Mouse (Mus musculus): ENCODE data around the gene Cyp4x1.
"Not testable (repeated sequence)": the region's sequence is repeated elsewhere in the genome, so short reads cannot be mapped to it uniquely, and the experiment has no call there.

The Cyp4x1 gene

DNA sequence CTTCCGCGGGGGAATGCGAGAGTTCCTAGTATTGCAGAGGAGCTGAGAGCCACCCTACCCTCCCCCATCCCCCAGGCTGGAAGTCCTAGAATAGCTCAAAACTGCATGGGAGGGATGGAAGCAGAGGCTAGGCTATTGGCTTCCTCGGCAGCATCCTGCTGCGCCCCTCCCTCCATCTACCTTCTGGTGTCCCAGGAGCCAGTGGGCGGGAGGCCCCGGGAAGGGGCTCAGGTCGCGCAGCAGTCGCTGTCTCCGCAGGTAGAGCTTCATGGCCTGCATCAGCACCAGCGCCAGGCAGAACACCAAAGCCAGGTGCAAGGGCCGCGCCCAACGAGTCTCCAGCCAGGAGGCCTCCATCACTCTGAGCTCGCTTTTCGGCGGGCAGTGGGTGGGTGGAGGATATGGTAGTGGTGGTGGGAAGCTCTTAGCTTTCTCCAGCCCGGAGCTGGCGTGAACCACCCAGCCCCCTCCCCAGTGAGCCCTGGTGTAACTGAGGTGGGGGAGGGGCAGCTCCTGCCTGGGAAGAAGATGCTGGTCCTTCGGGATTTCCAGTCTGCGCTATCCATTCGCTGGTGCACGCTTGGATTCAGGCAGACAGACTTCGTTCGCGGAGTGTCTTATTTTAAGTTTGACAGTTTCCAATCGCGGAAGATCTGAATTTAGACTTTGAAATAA lies at the start of gene Cyp4x1:
Cyp4x1 (minus strand) TSS at position 661 of the 675 bp plus-strand sequence.
- no peak for DNase-seq

DNA sequence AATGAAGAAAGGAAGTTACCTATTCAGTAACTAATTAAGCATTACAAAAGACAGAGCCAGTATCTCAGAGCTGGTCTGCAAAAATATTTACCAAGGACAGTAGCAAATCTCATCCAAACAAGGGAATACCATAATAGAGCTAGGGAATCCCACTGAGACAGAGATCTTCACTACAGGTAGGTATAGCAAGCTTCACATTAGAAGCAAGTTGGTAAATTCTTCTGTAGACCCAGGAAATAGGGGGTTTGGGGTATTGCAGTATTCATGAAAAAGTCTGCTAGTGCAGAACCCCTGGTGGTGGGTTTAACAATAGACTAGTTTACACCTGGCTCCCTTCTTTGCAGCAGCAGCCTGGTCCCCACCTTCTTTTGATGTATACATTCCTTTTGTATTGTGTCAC lies 42.1 kb upstream of the Cyp4x1 start:
- DNase-seq, result not testable (repeated sequence)

DNA sequence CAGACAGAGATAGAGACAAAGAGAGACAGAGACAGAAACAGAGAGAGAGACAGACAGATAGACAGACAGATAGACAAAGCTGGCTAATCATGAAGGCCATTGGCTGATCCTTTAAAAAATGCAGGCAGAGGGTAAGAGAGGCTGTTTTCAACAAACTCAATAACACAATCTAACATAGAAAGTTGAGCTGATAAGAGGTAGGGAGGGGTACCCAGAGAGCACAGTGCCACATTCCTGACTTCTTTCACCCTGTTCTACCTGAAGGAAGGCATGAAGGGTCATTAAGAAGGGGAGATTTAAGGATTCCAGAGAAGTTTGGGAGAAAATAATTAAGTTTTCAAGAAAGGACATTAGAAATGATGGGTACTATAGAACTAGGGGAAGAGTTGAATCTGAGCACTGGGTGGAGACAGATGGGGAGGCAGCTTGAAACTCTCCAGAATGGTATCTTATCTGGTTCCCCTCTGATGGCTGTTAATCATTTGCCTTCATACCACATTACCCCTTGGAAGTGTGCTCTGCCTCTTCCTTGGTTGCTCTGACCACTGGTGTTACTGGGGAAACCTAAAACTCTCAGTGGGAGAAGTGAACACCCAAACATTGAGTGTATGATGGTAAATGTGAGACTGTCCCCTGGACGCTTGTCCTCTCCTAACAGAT lies 40.7 kb upstream of the Cyp4x1 start:
- DNase-seq, result no peak

DNA sequence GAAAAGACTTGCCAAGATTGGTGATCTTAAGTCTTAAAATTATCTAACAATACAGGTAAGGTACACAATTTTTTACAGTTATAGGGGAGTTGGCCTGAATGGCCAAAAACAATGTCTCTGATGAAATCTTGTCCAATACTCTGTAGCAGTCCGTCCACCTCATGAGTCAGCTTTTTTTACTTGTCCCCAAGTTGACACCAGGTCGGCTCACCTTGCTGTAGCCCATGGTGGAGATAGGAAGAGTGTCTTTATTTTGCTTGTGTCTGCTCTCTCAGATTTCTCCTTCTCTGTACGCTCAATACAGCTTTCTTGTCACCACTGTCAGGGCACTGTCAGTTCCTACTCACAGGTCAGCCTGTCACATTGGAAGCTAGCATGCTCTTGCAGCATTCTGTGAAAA lies 24.9 kb upstream of the Cyp4x1 start:
- not testable (repeated sequence) for DNase-seq

DNA sequence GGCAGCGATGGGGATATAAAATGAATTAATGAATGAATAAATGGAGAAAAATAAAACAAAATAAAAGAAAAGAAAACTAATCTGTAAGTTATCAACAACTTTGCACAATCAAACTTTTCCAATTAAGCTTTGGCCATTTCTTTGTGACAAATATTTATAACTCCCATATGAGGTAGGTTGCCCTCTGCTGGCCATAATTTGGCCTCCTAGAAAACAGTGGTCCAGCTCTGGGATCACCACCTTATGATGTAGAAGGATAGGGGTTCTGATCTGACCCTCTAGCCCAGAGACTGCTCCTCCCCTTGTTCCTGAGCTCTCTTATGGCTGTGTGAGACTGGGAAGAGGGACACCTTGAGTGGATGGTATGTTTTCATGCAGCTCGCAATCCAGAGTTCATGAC lies 20.6 kb upstream of the Cyp4x1 start:
- no peak for DNase-seq

DNA sequence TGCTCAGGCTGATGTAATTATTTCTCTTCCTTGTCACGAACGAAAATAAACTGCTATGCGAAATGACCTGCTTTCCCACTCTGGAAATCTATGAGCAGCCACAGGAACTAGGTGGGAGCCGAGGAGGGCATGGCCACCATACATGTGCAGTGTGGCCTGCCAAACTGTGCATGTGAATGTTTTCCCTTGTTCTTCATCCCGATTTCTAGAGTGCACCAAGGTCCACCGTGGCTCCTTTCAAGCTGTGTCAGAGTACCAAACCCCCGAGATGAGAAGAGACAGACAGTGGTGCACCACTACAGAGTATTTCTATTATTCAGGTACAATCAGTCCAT lies 182 bp upstream of the Cyp4x1 start:
- no peak for DNase-seq

DNA sequence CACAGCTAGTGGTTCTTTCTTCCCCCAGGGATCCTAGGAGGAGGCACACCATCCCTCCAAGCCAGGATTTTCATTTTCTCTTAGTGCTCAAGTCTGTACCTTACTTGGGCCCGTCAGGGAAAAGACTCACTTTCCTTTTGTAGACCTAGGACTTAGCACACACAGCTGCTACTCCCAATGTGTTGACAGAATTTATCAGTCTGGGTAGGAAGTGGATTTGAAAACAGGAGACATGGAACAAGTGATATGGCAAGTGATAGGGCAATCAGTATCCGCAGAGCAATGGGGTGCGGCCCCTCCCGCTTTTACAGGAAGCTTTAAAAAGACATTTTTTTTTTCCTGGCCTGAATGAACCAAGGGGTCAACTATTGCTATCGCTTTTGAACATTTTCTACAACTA lies 996 bp downstream of the Cyp4x1 start:
- no peak for DNase-seq

DNA sequence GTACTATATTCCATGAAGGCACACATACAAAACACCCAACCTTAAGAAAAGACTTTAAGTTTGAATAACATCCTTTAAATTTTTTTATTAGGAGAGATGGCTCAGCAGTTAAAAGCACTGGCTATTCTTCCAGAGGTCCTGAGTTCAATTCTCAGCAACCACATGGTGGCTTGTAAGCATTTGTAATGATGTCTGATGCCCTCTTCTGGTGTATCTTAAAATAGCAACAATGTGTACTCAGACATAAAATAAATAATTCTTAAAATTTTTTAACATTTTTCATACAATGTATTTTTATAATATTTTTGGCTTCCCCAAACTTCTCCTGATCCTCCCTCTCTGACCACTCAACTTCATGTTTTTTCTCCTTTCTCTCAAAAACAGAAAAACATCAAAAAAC lies 9.4 kb downstream of the Cyp4x1 start:
- DNase-seq, result no peak

DNA sequence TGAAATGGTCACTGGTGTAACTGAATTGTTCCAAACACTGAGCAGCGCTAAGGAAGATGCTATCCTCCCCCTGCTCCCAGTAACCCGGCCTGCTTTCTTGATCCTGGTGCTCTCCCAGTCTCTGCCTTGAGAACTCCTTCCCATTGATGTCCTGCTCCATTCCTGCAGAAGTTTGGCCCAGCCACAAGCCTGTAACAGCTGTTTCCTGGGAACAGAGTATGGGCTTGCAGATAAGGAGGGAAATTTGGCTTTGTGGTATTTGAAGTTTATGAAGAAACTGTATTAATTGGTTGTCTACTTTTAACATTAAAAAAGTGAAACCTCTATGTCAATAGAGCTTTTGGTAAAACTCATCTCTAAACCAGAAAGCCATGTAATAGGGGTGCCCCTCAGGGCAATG lies 10.6 kb downstream of the Cyp4x1 start:
- DNase-seq, result no peak

DNA sequence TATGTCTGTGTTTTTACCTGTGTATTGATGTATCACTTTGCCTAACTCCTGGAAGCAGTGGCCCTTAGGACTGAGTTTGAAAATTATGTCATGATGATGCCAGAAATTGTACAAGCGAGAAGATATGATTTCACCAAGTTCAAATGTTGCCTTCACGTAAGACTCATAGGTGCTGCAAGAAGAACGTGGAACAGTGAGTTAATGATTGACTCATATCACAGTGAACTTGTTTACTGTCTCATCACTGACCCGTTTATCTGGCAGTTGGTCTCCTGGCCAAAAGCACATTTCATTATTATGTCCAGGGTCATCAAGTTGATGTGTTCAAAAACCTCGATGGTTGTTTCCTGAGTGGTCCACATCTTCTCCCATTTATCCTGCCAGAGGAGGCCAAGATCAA lies 12.5 kb downstream of the Cyp4x1 start:
- no peak for DNase-seq

DNA sequence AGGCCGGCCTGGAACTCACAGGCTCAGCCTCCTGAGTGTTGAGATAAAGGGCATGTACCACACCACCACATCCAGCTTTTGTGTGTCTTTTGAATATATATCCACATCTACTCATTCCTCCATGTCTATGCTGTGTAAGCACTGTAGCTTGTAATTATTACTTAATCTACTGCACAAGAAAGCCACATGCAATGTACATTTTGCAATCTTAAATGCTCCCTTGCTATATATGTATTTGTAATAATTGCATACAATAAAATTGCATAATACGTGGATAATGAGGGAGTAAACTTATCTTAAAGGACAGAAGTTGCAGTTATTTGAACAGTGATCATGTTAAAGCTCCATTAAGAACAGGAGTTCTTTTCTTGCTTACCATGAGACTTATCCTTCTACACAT lies 12.9 kb downstream of the Cyp4x1 start:
- no peak for DNase-seq

DNA sequence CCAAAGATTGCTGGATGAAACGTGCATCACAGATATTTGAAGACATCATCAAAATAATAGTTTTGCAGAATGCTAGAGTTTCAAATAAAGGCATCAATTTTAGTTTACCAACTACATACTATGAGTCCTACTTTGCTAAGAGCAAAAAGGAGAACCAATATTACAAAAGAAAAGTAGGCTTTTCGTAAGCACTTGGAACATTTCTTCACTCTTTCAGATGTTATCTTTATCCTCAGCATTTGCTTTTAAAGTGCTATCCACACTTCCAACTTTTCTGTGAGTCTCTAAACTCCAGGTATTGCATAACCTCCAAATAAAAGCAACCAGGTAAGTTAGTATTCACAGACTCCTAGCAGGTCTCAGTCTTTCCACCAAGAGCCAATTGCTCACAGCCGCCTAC lies 14.4 kb downstream of the Cyp4x1 start:
- DNase-seq, result no peak

DNA sequence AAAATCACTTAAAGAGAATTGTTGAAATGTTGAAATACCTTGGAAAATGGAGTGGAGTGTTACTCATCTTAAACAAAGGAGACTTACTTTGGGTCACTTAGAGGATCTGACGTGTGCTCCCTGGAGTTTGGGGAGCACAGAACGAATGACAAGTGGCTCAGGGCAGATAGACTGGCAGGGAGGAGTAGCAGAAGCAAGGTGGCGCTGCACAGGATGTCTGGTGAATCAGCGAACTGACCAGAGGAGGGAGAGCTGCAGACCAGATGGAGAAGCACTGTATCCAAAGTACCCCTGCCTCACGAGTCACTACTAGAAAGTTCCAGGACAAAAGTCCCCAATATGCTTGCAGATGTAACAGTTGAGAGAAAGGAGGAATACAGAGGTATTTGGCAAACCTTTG lies 20.8 kb downstream of the Cyp4x1 start:
- DNase-seq, result no peak

DNA sequence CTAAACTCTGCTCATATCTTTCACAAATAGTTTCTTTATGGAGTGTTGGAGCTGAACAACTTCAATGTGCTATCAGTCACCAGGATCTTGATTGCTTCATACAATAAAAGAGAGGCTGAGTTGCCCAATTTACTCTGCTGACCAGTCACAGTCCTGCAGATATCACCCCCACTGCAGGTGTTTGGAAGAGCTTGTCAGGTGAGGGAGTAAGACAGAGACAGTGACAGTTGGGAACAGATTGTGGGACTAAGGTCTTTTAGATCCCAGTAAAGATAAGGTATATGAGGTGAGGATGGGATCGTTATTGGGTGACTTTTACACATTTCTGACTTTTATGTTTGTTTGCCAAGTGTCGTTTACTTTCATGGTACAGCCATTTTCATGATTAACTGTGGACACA lies 22.9 kb downstream of the Cyp4x1 start:
- DNase-seq, result no peak

DNA sequence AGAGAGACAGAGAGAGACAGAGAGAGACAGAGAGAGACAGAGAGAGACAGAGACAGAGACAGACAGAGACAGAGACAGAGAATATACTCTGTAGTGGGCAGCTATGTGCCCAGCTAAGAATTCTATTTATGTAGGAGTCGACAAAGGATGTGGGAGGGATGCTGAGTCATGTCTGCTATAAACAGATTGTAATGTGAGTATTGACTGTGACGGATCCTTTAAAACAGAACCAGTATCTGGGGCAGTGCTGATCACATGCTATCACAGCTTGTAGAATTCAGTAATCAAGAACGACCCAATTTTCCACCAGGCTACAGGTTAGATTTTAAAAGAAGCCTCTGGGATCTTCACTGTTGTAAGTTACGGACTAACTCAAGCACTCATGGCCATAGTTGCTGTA lies 30.6 kb downstream of the Cyp4x1 start:
- no peak for DNase-seq

DNA sequence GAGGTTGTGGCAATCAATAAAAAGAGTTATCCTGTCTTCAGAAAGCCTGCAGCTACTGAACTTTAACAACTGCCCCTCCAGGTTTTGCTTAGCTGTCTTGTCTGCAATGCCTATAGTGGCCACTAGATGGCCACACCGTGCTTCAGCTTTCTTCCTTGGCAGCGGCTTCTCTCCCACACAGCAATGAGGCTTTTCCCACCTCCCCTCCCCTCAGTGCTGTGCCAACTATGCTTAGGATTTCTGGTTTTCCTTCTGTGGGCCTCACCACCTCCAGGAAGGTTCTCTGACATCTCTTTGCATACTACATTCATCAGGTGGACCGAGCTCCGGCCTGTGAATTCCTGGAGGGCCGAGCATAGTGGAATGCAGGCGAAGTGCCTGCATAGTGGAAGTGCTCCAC lies 32.4 kb downstream of the Cyp4x1 start:
- no peak for DNase-seq

DNA sequence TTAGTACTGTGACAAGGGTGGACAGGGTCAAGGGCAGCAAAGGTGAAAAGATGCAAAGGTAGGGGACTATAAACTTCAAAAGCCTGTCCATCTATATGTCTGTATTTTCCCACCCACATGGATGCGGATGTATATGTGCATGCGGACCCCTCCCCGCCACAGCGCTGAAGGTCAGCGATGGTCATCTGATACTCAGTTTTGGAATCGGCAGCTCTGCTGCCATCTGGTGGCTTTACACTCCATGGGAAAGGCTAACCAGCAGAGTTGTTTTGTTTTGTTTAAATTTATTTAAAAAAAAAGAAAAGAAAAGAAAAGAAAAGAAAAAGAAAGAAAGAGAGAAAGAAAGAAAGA lies 37.0 kb downstream of the Cyp4x1 start:
- no peak for DNase-seq

DNA sequence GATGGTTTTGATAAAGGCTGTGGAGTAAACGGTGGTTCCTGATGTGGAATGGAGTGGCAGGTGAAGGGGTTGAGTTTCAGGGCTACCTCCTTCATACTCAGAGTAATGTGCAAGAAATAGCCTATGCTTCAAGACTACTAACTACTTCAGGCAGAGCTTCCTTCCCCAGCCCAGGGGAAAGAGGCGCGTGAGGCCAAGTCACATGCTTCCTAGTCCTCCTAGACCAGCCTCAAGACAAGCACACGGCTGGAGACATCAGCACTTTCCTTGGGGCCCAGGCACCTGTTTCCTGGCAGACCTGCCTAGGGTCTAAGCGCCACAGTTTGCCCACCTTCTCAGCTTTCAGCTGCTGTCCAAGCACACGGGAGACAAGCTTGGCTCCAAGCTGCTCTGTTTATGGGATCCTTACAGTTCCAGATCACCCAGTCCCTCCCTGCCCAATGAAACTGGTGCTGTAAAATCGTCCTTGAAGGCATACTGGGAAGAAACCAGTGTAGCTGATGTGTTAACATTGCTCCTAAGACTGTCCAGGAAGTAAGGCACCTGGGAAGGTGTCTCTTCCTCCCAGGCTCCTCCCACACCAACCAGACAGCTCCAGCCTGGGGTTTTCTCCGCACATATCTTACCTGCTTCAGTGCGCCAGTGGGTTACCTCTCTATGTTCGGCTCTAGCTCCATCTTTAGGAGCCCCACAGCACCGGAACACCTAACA lies 37.5 kb downstream of the Cyp4x1 start:
- DNase-seq, result no peak

DNA sequence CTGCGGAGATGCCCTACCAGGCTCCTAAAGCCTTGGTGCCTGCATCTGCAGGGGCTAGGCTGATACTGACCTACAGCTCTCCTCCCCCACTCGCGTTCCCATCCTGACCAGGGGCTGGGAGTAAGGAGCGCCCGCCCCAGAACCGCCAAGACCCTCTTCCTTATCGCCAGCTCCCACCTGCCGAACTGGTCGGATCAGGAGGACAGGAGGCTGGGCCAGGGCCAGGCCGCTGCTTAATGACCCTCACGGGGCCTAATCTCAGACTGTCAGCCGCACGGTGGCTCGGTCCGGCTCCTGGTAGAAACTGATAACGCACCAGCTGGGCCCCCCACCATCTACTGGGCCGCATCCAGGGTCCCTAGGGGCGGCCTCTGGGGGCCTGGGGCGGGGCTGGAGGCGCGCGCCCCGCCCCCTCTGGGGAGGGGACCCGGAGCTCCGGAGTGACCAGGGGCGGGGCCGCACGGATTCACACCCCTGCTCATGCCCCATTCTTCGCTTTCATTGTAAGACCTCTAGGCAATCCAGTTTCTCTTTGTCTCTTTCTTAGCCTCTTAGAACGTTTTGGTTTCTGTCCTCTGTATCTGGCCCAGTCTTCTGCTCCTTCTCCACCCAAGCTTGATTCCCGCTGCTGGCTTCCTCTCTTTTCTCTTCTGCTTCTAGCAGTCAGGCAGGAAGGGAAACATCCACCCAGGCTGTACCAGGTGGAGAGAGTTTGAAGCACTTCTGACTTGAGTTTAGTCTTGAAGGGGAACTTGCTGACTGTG lies 38.2 kb downstream of the Cyp4x1 start:
- DNase-seq, result no peak

DNA sequence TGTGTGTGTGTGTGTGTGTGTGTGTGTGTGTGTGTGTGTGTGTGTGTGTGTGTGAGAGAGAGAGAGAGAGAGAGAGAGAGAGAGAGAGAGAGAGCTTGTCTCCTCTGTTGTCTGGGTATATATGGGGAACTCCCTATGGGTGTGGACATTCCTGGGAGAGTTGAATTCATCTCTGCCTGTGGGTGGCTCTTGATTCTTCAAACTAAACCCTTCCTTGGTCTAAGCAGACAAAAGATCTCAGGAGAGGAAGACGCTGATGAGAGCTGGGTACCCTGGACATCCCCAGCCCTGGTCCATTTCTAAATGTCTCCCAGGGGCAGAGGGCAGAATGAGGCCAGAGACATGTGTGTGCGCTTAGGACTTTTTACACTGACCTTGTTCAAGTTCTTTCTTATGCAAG lies 40.0 kb downstream of the Cyp4x1 start:
- no peak for DNase-seq

DNA sequence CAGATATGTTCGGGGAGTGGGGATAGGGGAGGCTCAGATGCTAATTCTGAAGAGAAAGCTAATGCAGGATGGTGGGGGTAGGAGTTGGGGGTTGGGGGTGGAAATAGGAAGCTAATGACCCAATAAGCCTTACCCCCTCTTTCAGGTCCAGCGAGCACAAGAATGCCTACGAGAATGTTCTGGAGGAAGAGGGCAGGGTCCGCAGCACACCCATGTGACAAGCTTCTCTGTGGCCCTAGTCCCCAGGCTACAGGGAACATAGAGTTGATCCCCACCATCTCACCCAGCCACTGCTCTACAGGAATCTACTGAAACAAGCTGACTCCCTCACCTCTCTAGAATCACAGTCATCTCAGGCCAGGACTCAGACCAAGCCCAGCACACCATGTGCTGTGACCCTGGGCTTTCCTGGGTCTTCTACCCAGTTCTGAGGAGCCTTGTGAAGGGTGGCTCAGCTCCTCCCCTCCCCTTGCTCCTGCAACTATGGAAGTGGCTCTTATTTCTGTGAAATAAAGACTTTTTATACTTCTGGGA lies 40.7 kb downstream of the Cyp4x1 start:
- DNase-seq, result no peak

DNA sequence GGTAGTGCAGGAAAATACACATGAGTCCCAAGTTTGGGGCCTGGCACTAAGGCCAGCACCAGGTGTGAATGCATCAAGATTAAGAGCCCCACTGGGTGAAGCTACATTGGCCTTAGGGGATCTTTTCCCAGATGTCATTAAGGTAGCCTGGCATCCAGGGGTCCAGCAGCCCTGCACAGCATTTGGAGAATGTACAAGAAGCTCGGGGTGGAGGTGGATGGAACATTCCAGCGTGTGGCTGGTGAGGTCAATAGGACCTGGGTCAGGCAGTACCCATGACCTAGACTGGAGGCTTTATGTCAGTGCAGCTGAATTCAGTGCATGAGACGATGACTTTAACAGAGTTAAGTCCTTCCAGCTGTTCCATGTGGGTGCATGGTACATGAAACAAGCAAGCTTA lies 42.3 kb downstream of the Cyp4x1 start:
- DNase-seq, result no peak

DNA sequence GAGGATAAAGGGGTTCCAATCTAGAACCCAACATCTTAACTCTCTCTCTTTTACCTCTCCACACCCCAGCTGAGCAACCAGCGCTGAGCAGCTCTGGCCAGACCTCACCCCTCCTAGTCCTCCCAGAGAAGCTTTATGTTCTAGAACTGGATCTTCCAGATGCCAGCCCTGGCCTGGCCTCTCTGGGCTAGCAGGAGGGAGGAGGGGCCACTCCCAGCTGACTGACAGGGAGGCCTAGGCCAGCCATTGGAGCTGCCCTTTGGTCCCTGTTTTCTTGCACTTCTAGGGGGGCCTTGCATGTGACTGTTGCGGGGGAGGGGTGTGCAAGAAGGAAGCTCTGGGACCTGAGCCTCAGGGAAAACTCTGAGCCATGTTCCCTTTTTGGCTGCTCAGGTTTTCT lies 43.5 kb downstream of the Cyp4x1 start:
- DNase-seq, result no peak

Measured in thymus, adult 18-20 months (tissue).